7 mouse cellular contexts compared by ENCODE assay signal in genomic region chr1:160410822-160411221, GRCm38 (mm10).
A peak's percentile ranks its signal among the peaks of the same experiment; 100 is the strongest.
DNase-seq lines count a peak whose midpoint lies in the region; ATAC-seq and TF ChIP-seq lines count a peak whose summit lies in the region.

No protein-coding gene starts in this region.

- 0 out of 2 replicates have a peak, but pooled peaks cover 3% of the 10 kb centered on the region for H3K4me1 ChIP-seq in liver, postnatal 0 days (ENCODE audit: insufficient read depth)

- no peak overlapping the region for H3K4me3 ChIP-seq in liver, postnatal 0 days (ENCODE audit: low read depth, low read length)

- H3K9ac ChIP-seq in liver, postnatal 0 days (replicated peaks): no peak overlapping the region

- DNase-seq in kidney, postnatal 4 days: peak; percentile 12
- DNase-seq in kidney, adult 18-20 months: no peak
- DNase-seq in brain, embryonic 18.5 days (ENCODE audit: low read depth, low spot score): peak; percentile 24
- peak; percentile 25 to 60 for DNase-seq in cerebellum, postnatal 36 days
- no peak for DNase-seq in liver, postnatal 0 days
- no peak for DNase-seq in gastrocnemius, postnatal 4 days (ENCODE audit: low spot score in 2 of 2)

- H3K36me3 ChIP-seq in liver, postnatal 0 days (replicated peaks; ENCODE audit: insufficient read depth, low read length): no peaks in the 10 kb centered on the region

- H3K9me3 ChIP-seq in liver, postnatal 0 days (ENCODE audit: low read length): no peaks in the 10 kb centered on the region

- 35% methylated on average over 5 of the region's 5 CpGs for WGBS in liver, postnatal 0 days (ENCODE audit: insufficient replicate concordance)

- H3K4me2 ChIP-seq in liver, postnatal 0 days (ENCODE audit: low read depth, low read length): no peak overlapping the region

- TF ChIP-seq CTCF in liver, postnatal 0 days (IDR thresholded peaks at IDR 0.05; ENCODE audit: low read depth): peak; percentile 54

- ATAC-seq in liver, postnatal 0 days: no peak
- no peak for ATAC-seq in monocyte, adult 5-6 weeks (replicated peaks; ENCODE audit: insufficient number of reproducible peaks, low FRiP score, low TSS enrichment, poor library complexity, severe bottlenecking)

- no peak for TF ChIP-seq EP300 in liver, postnatal 0 days (IDR thresholded peaks at IDR 0.05; ENCODE audit: low read depth)

- H3K27me3 ChIP-seq in liver, postnatal 0 days (ENCODE audit: insufficient read depth, low read length): no peaks in the 10 kb centered on the region

- H3K27ac ChIP-seq in liver, postnatal 0 days (ENCODE audit: low read depth): no peak overlapping the region

Comparison
In these comparisons a context has a peak if more than half of its experiments do, and no peak if none do; other contexts are left out.
1. DNase-seq: peak in kidney, postnatal 4 days (2 of 2), brain, embryonic 18.5 days (single experiment) and cerebellum, postnatal 36 days (2 of 2); none in kidney, adult 18-20 months (single experiment), liver, postnatal 0 days (single experiment) and gastrocnemius, postnatal 4 days (0 of 2).